Comparison of ENCODE assay signal across 8 mouse cellular contexts in the genomic region with DNA sequence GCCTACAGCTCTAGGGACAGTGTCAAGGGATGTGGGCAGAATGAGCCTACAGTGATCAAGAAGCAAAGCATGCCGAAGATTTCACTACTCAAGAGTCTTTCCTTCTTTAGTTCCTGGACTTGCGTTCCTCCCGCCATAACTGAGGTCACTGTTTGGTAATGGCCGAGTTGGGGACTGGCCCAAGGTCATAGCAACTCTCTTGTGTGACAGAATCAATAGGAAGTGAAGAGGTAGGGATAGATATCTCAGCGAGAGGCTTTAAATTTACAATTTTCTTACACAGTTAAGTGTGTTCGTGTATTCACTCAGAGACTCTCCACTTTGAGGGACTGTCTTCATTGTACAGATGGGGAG. TPM values are rescaled to one million over a fixed set of nuclear protein-coding genes. Genes with fewer than 3 reads are reported as not detected.
DNase-seq lines count a peak whose midpoint lies in the region; ATAC-seq lines count a peak whose summit lies in the region.

No protein-coding gene starts in this region.

- DNase-seq in heart, adult 18-20 months: no peak
- DNase-seq in adrenal gland, adult 8-10 months: peak; percentile 45
- DNase-seq in lung, postnatal 10 days: peak; percentile 11
- no peak for DNase-seq in urinary bladder, postnatal 4 days (ENCODE audit: low spot score in 2 of 2)
- no peak for DNase-seq in gastrocnemius, postnatal 10 days
- no peak for DNase-seq in left cerebral cortex, adult 18-20 months (ENCODE audit: low spot score in 2 of 2)

- peaks cover 9% of the 10 kb centered on the region; the same call in 1 of the 2 replicates for H3K36me3 ChIP-seq in heart, embryonic 14.5 days (ENCODE audit: control insufficient read depth, insufficient read depth, low read length)
- H3K36me3 ChIP-seq in forebrain, embryonic 16.5 days (ENCODE audit: control insufficient read depth, insufficient read depth): no peaks in the 10 kb centered on the region

- H3K4me1 ChIP-seq in heart, embryonic 14.5 days (ENCODE audit: control insufficient read depth in 2 of 2, insufficient read depth in 2 of 2, low read length in 2 of 2): peaks cover 4 to 22% of the 10 kb centered on the region in 2 experiments; a peak in 3 of 4 replicates
- peaks cover 30% of the 10 kb centered on the region for H3K4me1 ChIP-seq in forebrain, embryonic 16.5 days (replicated peaks; ENCODE audit: control insufficient read depth, insufficient read depth, low read length)

- peak overlapping the region; percentile 78 for H3K9ac ChIP-seq in heart, embryonic 14.5 days (ENCODE audit: low read length)
- peak overlapping the region; percentile 67 for H3K9ac ChIP-seq in forebrain, embryonic 16.5 days (replicated peaks; ENCODE audit: low read depth, low read length)

- H3K27me3 ChIP-seq in heart, embryonic 14.5 days (ENCODE audit: control insufficient read depth, insufficient read depth, low read length): no peaks in the 10 kb centered on the region
- no peaks in the 10 kb centered on the region for H3K27me3 ChIP-seq in forebrain, embryonic 16.5 days (replicated peaks; ENCODE audit: control insufficient read depth, insufficient read depth, low read length)

- ATAC-seq in heart, embryonic 14.5 days (ENCODE audit: insufficient number of reproducible peaks, insufficient read depth, low FRiP score, low read depth): no peak
- no peak for ATAC-seq in forebrain, embryonic 16.5 days

- WGBS in heart, embryonic 14.5 days: 39% methylated on average over 6 of the region's 6 CpGs
- WGBS in forebrain, embryonic 16.5 days: 49% methylated on average over 6 of the region's 6 CpGs

- peak overlapping the region; percentile 77 to 87 for H3K27ac ChIP-seq in heart, embryonic 14.5 days (replicated peaks in 1 of 2; ENCODE audit: control insufficient read depth in 1 of 2, insufficient read depth in 1 of 2, low read depth in 2 of 2, low read length in 2 of 2)
- 0 out of 2 replicates have a peak overlapping the region, but pooled peaks have one; percentile 29 for H3K27ac ChIP-seq in forebrain, embryonic 16.5 days (ENCODE audit: low read length)

- peak overlapping the region; percentile 69 to 93 for H3K4me3 ChIP-seq in heart, embryonic 14.5 days (ENCODE audit: control insufficient read depth in 1 of 2, insufficient read depth in 1 of 2, low read depth in 1 of 2, low read length in 2 of 2)
- H3K4me3 ChIP-seq in forebrain, embryonic 16.5 days (replicated peaks; ENCODE audit: low read length): peak overlapping the region; percentile 58

- peak overlapping the region; percentile 75 for H3K4me2 ChIP-seq in heart, embryonic 14.5 days (ENCODE audit: low read length)
- peak overlapping the region; percentile 83 for H3K4me2 ChIP-seq in forebrain, embryonic 16.5 days (ENCODE audit: low read length)

- no peaks in the 10 kb centered on the region for H3K9me3 ChIP-seq in heart, embryonic 14.5 days (ENCODE audit: control insufficient read depth, low read length)
- no peaks in the 10 kb centered on the region for H3K9me3 ChIP-seq in forebrain, embryonic 16.5 days (ENCODE audit: control insufficient read depth, low read length)

RNA-seq across cellular contexts. Expression of a gene that starts 0.8 kb away (rescaled TPM):
- 163 and 172 TPM in 2 replicates for polyA plus RNA-seq in heart, embryonic 14.5 days (2014; fragmentation: Nextera tagmentation; extraction: Ambion mirVana)
- 10 to 100 TPM; 68.7 to 71.3 TPM for total RNA-seq in heart, adult 18-20 months (2021)
- 10 to 100 TPM; 63.2 to 79.3 (median 71.1) TPM for total RNA-seq in adrenal gland, adult 8-10 months (2022)
- polyA plus RNA-seq in forebrain, embryonic 16.5 days (2015; fragmentation: Nextera tagmentation; extraction: Ambion mirVana): 81.1 and 84.3 TPM in 2 replicates
- total RNA-seq in gastrocnemius, postnatal 10 days (2021): 10 to 100 TPM; 39.6 to 46.0 TPM
- 10 to 100 TPM; 28.7 to 33.7 TPM for total RNA-seq in left cerebral cortex, adult 18-20 months (2021)

RNA-seq across cellular contexts. Expression of a gene that starts 0.8 kb away (rescaled TPM):
- polyA plus RNA-seq in heart, embryonic 14.5 days (2014; fragmentation: Nextera tagmentation; extraction: Ambion mirVana): 63.8 and 65.1 TPM in 2 replicates
- 10 to 100 TPM; 27.3 to 27.8 TPM for total RNA-seq in heart, adult 18-20 months (2021)
- total RNA-seq in adrenal gland, adult 8-10 months (2022): 100 to 1,000 TPM; 116 to 172 (median 143) TPM
- polyA plus RNA-seq in forebrain, embryonic 16.5 days (2015; fragmentation: Nextera tagmentation; extraction: Ambion mirVana): 101 and 109 TPM in 2 replicates
- 10 to 100 TPM; 36.4 to 42.5 TPM for total RNA-seq in gastrocnemius, postnatal 10 days (2021)
- 10 to 100 TPM; 69.6 to 74.9 TPM for total RNA-seq in left cerebral cortex, adult 18-20 months (2021)

RNA-seq across cellular contexts. Expression of a gene that starts 30.9 kb away (rescaled TPM):
- 4.8 and 5.7 TPM in 2 replicates for polyA plus RNA-seq in heart, embryonic 14.5 days (2014; fragmentation: Nextera tagmentation; extraction: Ambion mirVana)
- total RNA-seq in heart, adult 18-20 months (2021): 1 to 10 TPM; 4.0 to 4.9 TPM
- total RNA-seq in adrenal gland, adult 8-10 months (2022): 1 to 10 TPM; 6.2 to 9.0 (median 8.1) TPM
- 1.0 and 1.8 TPM in 2 replicates for polyA plus RNA-seq in forebrain, embryonic 16.5 days (2015; fragmentation: Nextera tagmentation; extraction: Ambion mirVana)
- 10 to 100 TPM; 15.5 to 19.1 TPM for total RNA-seq in gastrocnemius, postnatal 10 days (2021)
- total RNA-seq in left cerebral cortex, adult 18-20 months (2021): 1 to 10 TPM; 2.5 to 2.7 TPM

RNA-seq across cellular contexts. Expression of a gene that starts 57.7 kb away (rescaled TPM):
- polyA plus RNA-seq in heart, embryonic 14.5 days (2014; fragmentation: Nextera tagmentation; extraction: Ambion mirVana): 1.2 and 1.6 TPM in 2 replicates
- under 1 TPM; 0.46 to 0.50 TPM for total RNA-seq in heart, adult 18-20 months (2021)
- total RNA-seq in adrenal gland, adult 8-10 months (2022): 1 to 10 TPM in 1 of 4 experiments, under 1 TPM in 3; 0.09 to 1.1 (median 0.60) TPM
- polyA plus RNA-seq in forebrain, embryonic 16.5 days (2015; fragmentation: Nextera tagmentation; extraction: Ambion mirVana): 4.5 and 8.1 TPM in 2 replicates
- 1 to 10 TPM in 1 of 2 experiments, under 1 TPM in 1; 0.80 to 1.4 TPM for total RNA-seq in gastrocnemius, postnatal 10 days (2021)
- 1 to 10 TPM; 3.7 to 4.4 TPM for total RNA-seq in left cerebral cortex, adult 18-20 months (2021)

Comparison
In these comparisons a context has a peak if more than half of its experiments do, and no peak if none do; other contexts are left out.
1. DNase-seq: peak in adrenal gland, adult 8-10 months (single experiment) and lung, postnatal 10 days (single experiment); none in heart, adult 18-20 months (0 of 2), urinary bladder, postnatal 4 days (0 of 2), gastrocnemius, postnatal 10 days (single experiment) and left cerebral cortex, adult 18-20 months (0 of 2).